In genomic region chr3:116860333-116861222, GRCm38 (mm10) we compare ENCODE assay signal across 8 mouse cellular contexts. TPM values are rescaled to one million over a fixed set of nuclear protein-coding genes. Genes with fewer than 3 reads are reported as not detected.
DNase-seq lines count a peak whose midpoint lies in the region; ATAC-seq and TF ChIP-seq lines count a peak whose summit lies in the region.

No protein-coding gene starts in this region.

- H3K36me3 ChIP-seq in intestine, embryonic 16.5 days (ENCODE audit: control insufficient read depth, insufficient read depth, low read length): no peaks in the 10 kb centered on the region

- H3K4me2 ChIP-seq in intestine, embryonic 16.5 days (ENCODE audit: low read depth, low read length): peak overlapping the region; percentile 83

- peak; percentile 79 for ATAC-seq in intestine, embryonic 16.5 days

- WGBS in intestine, embryonic 16.5 days: 53% methylated on average over 19 of the region's 19 CpGs

- DNase-seq in left cerebral cortex, adult 2 months (ENCODE audit: extremely low spot score in 1 of 2, low spot score in 2 of 2): no peak
- DNase-seq in left cerebral cortex, postnatal 10 days (ENCODE audit: extremely low spot score in 1 of 2, low spot score in 2 of 2): no peak
- DNase-seq in naive thymus-derived CD4-positive, alpha-beta T cell, adult 2 months (ENCODE audit: low read depth): peak; percentile 9
- no peak for DNase-seq in left cerebral cortex, adult 9 months (ENCODE audit: low spot score in 2 of 2)
- no peak for DNase-seq in spleen, adult 18-20 months
- no peak for DNase-seq in adrenal gland, adult 2 months

- no peak overlapping the region for H3K27ac ChIP-seq in left cerebral cortex, adult 2 months
- no peak overlapping the region for H3K27ac ChIP-seq in cortical plate, adult 2 months (ENCODE audit: insufficient read depth, low read length)
- peak overlapping the region; percentile 73; the same call in 1 of the 2 replicates for H3K27ac ChIP-seq in intestine, embryonic 16.5 days (ENCODE audit: low read length)

- intact Hi-C loops in left cerebral cortex, adult 2 months (cut with DNase I): no loop called here
- intact Hi-C loops in left cerebral cortex, postnatal 10 days (cut with DNase I): no loop called here

- peak overlapping the region; percentile 68; the same call in 1 of the 2 replicates for H3K9ac ChIP-seq in intestine, embryonic 16.5 days (ENCODE audit: low read depth, low read length)

- no peak for TF ChIP-seq CTCF in left cerebral cortex, adult 2 months (IDR thresholded peaks at IDR 0.05)
- TF ChIP-seq CTCF in cortical plate, adult 2 months (IDR thresholded peaks at IDR 0.05; ENCODE audit: extremely low read depth, insufficient read depth, low read length): no peak

- H3K4me3 ChIP-seq in left cerebral cortex, adult 2 months: peak overlapping the region; percentile 52
- H3K4me3 ChIP-seq in cortical plate, adult 2 months (ENCODE audit: insufficient read depth, low read length): peak overlapping the region; percentile 68; the same call in 1 of the 2 replicates
- peak overlapping the region; percentile 63 for H3K4me3 ChIP-seq in intestine, embryonic 16.5 days (ENCODE audit: low read length)

- peaks cover 2% of the 10 kb centered on the region; the same call in 1 of the 2 replicates for H3K4me1 ChIP-seq in cortical plate, adult 2 months (ENCODE audit: control insufficient read depth, insufficient read depth, low read length)
- H3K4me1 ChIP-seq in intestine, embryonic 16.5 days (ENCODE audit: control insufficient read depth, insufficient read depth, low read length): peaks cover 9% of the 10 kb centered on the region

- no peak for TF ChIP-seq POLR2A in cortical plate, adult 2 months (IDR thresholded peaks at IDR 0.05; ENCODE audit: extremely low read depth, insufficient read depth, low read length)

- no peaks in the 10 kb centered on the region for H3K27me3 ChIP-seq in intestine, embryonic 16.5 days (replicated peaks; ENCODE audit: control insufficient read depth, insufficient read depth, low read length)

- no peaks in the 10 kb centered on the region for H3K9me3 ChIP-seq in intestine, embryonic 16.5 days (ENCODE audit: control insufficient read depth, low read length)

RNA-seq across cellular contexts. Expression of gene Frrs1, which starts 1.3 kb away (rescaled TPM):
- 1 to 10 TPM in 1 of 2 experiments, under 1 TPM in 1; 0.57 to 1.1 TPM for total RNA-seq in left cerebral cortex, adult 2 months (2021)
- total RNA-seq in left cerebral cortex, postnatal 10 days (2021): 1 to 10 TPM; 1.8 to 3.1 TPM
- 1.1 and 1.7 TPM in 2 replicates for polyA plus RNA-seq in cortical plate, adult 2 months (2012; rRNA removed)
- polyA plus RNA-seq in intestine, embryonic 16.5 days (2015; fragmentation: Nextera tagmentation; extraction: Ambion mirVana): 44.6 and 44.7 TPM in 2 replicates
- 10 to 100 TPM; 10.1 to 26.8 TPM for total RNA-seq in adrenal gland, adult 2 months (2021)
- polyA plus RNA-seq in adrenal gland, adult 2 months (2012; rRNA removed): 11.9 and 18.5 TPM in 2 replicates

RNA-seq across cellular contexts. Expression of gene Agl, which starts 52.6 kb away (rescaled TPM):
- 10 to 100 TPM; 25.3 to 25.8 TPM for total RNA-seq in left cerebral cortex, adult 2 months (2021)
- total RNA-seq in left cerebral cortex, postnatal 10 days (2021): 10 to 100 TPM; 25.5 to 26.1 TPM
- 16.3 and 16.7 TPM in 2 replicates for polyA plus RNA-seq in cortical plate, adult 2 months (2012; rRNA removed)
- polyA plus RNA-seq in intestine, embryonic 16.5 days (2015; fragmentation: Nextera tagmentation; extraction: Ambion mirVana): 9.9 and 10.3 TPM in 2 replicates
- 10 to 100 TPM; 53.8 to 54.6 TPM for total RNA-seq in adrenal gland, adult 2 months (2021)
- 9.7 and 9.8 TPM in 2 replicates for polyA plus RNA-seq in adrenal gland, adult 2 months (2012; rRNA removed)
